Mouse (Mus musculus) layer of hippocampus, postnatal 14 days (tissue): ENCODE measurements at regions not wholly inside any gene's neighbourhood (a gene's known extent, or its start where the extent isn't known, plus 50 kb on each side); places are given as distances from the start of the nearest gene placed in this dataset.

Experiments
- DNase-seq, 2 experiments: peaks; one replicate each; pipeline ENCODE4 v3.0.0; 2021 to 2022; ENCODE audit warnings: low spot score in 2 of 2, mixed read lengths in 1 of 2

DNA sequence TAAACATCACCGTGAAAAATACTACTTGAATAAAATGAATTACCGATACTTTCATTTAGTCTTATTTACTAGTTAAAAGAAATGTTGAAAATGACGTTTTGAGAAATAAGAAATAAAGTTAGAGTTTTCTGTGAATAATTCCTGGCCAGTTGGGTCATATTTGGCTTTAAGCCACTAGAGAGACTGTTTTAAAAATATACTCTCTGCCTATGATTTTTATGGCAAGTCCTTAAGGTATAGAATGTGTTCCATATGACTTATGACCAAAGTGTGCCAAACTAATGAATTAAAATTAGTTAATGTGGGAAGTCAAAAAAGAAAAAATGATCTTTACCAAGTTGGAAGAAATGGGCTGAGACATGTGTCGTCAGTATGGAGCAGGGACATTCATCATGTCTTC is 354.2 kb upstream of the Col3a1 start:
- DNase-seq: no peak

- no peak for DNase-seq
Measured at GRCm38 (mm10) chr1:44987171-44987570, 324.2 kb upstream of the Col3a1 start.

DNA sequence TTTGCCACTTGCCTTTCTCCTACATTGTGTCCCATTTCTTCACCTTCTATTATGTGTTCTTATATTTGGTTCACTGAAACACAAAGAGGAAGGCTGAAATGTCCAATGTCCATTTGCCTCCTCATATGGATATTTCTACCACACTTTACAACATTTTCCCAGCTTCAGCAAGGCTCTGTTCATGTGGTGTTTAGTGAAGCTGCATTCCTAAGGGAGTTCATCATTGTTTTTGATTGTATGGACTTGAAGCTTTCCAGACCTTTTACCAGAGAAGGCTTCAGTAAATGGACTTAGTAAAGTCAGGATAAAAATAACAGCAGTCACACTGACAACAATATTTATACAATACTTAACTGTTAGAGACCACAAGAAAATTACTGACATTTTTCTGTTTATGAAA is 290.8 kb upstream of the Col3a1 start:
- DNase-seq: no peak

GRCm38 (mm10) chr1:45021234-45021633 is 290.1 kb upstream of the Col3a1 start:
- peak in 1 of 2 experiments; percentile 62 for DNase-seq

DNA sequence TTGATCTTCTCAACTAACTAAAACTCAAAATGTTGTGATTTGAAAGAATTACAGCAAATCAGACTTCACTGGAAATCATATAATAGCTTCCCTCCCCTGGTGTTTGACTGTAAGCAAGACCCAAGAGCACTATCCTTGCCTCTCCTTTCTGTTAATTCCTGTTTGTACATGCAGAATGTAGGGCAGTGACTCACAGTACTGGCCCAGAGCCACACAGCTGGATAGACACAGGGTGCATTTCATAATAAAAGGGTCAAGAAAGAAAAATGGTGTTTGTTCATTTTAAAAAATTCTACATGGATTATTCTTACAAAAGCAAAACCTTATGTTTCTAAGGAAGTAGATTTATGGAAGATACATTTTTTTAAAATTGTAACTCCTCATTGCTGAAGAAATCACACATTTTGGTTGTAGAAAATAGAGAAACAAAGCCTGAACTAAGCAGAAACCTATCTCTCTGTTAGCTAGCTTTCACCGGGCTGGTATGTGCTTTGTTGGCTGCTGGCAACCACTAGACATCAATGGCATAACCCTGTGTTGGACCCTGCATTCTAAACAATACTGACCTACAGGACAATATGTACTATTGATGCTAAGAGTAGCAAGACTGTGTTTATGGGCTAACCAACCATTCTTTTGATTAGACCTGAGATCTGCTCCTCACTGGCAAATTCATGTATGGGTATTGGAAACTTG is 289.0 kb upstream of the Col3a1 start:
- no peak for DNase-seq

DNA sequence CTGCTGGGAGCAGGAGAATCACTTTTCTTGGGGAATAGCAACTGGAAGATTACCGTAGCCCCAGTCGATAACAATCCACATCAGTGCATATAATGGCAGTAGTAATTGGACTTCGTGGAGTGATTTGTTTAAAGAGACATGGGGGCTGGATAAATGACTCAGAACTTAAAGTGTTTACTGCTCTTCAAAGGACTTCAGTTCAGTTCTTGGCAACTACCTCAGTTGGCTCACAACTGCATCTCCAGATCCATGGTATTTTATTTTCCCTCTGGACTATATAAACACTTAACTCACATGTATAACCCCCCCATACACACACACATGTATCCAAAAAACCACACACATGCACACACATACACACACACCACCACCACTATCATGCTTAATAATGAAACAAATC is 288.0 kb upstream of the Col3a1 start:
- DNase-seq: no peak

- peak in 1 of 2 experiments; percentile 16 for DNase-seq
Measured at GRCm38 (mm10) chr1:45031436-45032027, 279.8 kb upstream of the Col3a1 start.

- no peak for DNase-seq
Measured at GRCm38 (mm10) chr1:45033343-45033742, 278.0 kb upstream of the Col3a1 start.

DNA sequence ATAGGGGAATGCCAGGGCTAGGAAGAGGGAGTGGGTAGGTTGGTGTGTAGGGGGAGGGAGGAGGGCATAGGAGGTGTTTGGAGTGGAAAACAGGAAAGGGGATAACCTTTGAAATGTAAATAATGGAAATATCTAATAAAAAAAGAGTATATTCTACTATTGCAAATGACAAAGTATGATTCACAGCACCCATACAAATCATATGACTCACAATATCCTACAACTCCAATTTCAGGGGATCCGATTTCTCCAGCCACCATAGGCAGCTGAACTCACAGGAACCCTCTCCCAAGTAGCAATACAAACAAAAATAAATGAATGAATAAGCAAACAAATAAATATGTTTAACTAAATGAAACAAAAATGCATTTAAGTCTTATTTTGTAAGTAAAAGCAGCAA is 270.0 kb upstream of the Col3a1 start:
- DNase-seq: no peak

DNA sequence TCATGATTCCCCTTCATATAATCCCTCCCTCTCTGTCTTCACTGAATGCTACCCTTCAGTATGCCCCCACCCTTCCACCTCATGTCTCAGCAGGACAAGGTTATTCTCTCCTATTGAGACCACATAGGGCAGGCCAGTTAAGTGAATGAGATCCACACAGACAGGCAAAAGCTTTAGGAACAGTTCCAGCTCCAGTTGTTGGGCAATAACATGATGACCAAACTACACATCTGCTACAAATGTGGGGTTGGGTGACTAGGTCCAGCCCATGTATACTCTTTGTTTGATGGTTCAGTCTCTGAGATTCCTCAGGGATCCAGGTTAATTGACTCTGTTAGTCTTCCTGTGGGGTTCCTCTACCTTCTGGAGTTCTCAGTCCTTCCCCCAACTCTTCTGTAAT is 269.5 kb upstream of the Col3a1 start:
- no peak for DNase-seq

- no peak for DNase-seq
Measured at GRCm38 (mm10) chr1:45043245-45043926, 268.0 kb upstream of the Col3a1 start.

DNA sequence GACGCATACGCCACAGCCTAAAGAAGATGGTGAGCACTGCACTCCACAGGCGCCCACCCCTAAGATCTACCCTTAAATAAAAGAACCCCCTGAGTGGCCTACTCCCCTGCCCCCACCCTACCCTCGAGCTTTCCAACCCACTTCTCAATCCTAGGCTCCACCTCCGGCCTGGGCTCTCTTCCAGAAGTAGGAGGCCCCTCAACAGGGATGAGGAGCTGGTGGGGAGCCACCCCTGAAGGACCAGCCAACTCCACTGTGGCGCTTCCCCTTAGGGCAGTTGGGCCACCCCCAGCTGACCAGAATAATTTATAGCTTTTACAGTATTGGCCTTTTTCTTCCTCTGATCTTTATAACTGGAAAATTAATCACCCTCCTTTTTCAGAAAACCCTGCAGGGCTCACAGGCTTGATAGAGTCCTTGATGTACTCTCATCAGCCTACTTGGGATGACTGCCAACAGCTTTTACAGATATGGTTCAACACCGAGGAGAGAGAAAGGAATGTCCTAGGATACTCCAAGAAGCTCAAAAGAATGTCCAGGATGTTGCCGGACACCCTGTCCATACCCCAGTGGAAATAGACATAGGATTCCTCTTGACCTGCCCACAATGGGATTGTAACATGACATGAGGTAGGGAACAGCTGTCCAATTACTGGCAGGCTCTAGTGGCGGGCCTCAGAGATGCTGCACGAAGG is 220.3 kb upstream of the Col3a1 start:
- no peak for DNase-seq

- no peak for DNase-seq
Measured at GRCm38 (mm10) chr1:45100966-45101365, 210.4 kb upstream of the Col3a1 start.

- DNase-seq: peak in 1 of 2 experiments; percentile 65
Measured at GRCm38 (mm10) chr1:45116409-45117144, 194.8 kb upstream of the Col3a1 start.

DNA sequence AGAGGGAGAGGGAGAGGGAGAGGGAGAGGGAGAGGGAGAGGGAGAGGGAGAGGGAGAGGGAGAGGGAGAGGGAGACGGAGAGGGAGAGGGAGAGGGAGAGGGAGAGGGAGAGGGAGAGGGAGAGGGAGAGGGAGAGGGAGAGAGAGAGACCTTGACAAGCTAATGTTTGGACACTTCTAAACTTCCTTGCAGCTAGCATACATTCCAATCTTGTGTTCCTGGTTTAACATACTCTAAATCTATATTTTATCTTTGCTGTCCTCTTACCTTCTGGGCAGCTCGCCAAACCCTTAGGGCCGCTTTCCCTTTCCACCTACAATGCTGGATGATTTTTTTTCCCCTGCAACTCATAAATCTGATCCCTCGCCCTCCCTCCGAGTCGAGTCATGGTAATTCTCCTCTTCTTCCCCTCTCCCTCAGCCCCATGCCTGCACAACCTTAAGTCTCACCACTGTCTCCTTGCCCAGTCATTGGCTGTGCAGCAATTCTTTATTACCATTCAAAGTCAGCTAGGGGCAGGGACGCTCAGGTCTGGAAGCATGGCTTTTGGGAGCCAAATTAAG is 176.1 kb upstream of the Col3a1 start:
- DNase-seq: no peak

DNA sequence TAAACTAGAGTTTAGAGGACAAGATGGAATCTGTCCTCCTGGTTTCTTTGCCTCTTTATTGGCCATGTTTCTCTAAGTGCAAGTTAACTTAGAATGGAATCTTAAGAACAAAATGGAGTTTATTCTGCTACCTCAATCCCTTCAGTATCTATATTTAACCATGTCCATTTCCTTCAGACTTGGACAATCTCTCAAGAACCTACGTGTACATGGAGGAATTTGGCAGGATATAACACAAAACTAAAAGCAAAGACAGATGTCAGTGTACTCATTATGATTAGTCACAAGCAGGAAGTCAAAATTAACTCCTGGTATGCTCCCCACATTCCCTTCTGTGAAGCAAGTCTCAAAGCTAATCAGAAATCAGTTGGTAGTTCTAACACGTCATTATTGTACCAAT is 164.3 kb upstream of the Col3a1 start:
- DNase-seq: no peak

DNA sequence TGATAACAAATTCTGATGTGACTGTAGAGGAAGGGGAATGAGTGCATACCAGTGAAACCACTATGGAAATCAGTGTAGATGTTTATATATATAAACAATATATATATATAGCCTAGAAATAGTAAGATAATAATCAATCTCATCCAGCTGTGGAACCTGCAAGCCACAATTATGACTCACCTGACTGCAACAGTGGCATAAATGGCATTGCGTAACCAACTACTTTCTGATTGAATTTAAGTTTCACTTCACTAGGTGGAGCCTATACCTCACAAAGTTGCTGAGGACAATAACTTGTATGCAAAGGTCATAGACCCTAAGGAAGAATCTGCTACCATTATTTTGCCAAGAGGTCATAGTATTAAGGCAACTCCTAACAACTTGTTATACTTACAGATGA is 129.7 kb upstream of the Col3a1 start:
- DNase-seq: no peak

GRCm38 (mm10) chr1:45185341-45185740 is 126.0 kb upstream of the Col3a1 start:
- DNase-seq: no peak

- DNase-seq: no peak
Measured at GRCm38 (mm10) chr1:45207926-45208325, 103.4 kb upstream of the Col3a1 start.

DNA sequence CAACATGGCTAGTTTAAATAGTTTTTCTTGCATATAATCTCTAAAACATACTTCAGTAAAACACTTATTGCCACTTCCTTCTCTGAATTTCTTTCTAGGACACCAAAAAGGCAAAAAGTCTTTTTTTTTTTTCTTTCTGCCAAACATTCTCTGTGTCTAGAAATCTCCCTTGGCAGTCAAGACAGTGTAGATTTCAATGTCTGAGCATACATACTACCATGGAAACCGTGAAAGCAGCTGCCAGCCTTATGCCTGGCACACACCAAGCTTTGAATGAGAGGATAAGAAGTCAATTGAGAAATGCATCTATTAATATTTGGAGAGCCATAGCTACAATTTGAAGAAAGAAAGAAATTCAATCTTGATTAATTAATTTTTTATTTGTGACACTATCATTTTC is 95.1 kb upstream of the Col3a1 start:
- peak in 1 of 2 experiments; percentile 2 for DNase-seq
